Mouse (Mus musculus): ENCODE measurements around the gene Ccr4.

The Ccr4 gene

DNA sequence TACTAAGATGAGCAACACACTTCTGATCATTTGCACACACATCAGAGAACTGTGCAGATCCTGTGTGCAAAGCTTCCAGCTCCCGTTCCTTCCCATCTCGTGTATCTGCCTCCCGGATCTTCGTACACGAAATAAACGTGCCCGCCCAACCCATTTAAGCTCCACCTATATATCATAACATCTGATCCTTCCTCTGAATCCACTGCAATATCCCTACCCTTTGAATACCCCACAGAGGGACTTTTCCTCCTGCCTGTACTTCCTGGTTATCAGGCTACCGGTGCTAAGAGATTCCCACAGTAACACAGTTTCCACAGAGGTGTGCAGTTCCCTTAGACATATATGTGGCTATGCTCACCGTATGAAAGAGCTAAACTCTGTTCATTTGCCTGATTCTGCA, at the start of gene Ccr4:
Ccr4 (minus strand) TSS at position 101 of the 400 bp plus-strand sequence.
- DNase-seq (ENCODE audit: low spot score in 2 of 2) = no peak

DNA sequence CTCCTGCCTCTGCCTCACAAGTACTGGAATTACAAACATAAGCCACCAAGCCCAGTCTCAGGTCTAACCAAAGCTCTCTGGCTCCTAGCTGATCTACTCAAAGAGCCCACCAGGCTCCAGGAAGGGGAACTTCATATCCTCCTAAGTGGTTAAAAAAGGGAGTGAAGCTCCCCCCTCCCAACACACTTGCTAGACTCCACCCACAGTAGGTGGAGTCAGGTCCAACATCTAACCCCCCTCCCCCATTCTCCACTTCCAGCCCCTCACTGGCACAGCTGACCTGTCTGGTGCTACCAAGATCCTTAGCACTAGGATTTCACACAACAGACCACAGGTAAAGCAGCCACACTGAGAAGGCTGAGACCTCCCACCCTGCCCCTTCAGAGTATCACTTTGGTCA, 49.1 kb upstream of the Ccr4 start:
- DNase-seq (ENCODE audit: low spot score in 2 of 2) = no peak

DNA sequence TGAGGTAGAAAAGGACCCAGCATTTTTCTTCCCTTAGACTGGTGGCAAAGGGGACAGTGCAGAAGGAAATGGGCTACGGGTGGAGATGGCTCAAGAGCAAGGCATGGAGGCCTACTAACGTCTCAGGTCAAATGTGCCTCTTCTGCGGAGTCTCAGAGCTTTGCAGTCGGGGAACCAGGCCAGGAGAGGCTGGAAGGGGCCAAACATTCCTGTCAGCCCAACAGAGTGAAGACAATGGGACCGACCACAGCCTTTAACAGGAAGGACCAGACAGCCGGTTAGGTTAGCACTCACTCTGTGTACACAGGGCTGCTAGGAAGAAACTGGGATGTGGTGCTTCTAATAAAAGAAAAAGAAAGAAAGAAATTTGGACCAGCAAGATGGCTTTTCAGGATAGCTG, 45.3 kb upstream of the Ccr4 start:
- DNase-seq (ENCODE audit: low spot score in 2 of 2) = no peak

DNA sequence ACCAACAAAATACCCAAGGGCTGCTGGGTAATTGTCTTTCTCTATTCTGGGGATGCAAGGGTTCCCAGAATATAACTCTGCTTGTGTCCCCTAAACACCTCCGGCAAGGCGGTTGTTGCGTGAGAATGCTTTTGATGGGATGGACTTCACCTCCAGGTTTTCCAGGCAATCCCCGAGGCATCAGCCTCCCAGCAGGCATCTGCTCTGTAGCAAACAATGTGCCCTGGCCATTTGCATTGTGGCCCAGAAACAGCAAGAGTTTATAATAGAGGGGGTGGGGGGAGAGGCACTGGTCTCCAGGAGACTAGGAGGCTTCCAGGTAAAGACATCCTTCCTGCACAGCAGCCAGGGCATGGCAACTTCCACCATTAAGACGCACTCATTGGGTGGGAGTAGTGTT, 44.4 kb upstream of the Ccr4 start:
- no peak for DNase-seq (ENCODE audit: low spot score in 2 of 2)

DNA sequence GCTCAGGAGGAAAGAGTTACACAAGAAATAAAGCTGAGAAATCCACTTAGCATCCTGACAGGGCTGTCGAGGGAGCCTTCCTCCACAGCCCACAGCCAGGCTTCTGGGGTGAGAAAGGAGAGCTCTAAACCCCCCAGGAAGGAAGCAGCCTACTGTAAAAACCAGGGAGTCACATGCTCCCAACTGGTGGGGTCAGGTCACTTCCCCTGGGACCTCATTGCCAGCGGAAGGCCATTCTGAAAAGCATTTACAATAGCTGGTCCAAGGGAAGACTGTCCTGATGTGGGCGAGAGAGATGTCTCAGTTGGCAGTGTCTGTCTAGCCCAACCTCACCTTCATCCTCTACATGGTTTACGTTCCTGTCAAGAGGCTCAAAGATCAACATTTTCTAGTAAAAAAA, 43.8 kb upstream of the Ccr4 start:
- DNase-seq (ENCODE audit: low spot score in 2 of 2) = no peak

DNA sequence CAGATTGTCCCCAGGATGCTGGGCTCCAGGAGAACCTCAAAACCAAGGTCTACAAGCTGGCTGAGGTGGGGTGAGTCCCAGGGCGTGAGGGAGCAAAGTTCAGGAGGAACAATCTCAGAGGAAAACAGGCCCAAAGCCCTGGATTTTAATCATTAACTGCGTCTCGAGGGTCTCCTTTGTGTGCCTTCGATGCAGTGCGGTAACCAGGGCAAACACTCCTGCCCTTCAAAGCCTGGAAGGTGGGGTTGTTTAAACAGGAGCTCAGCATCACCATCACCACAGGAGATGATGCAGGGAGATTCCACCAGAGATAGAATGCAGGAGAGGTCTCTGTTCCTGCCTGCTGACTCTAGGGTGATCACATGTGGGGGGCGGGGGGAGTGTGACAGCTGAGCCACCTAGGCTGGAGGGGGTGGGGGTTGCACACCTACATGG, 42.9 kb upstream of the Ccr4 start:
- no peak for DNase-seq (ENCODE audit: low spot score in 2 of 2)

DNA sequence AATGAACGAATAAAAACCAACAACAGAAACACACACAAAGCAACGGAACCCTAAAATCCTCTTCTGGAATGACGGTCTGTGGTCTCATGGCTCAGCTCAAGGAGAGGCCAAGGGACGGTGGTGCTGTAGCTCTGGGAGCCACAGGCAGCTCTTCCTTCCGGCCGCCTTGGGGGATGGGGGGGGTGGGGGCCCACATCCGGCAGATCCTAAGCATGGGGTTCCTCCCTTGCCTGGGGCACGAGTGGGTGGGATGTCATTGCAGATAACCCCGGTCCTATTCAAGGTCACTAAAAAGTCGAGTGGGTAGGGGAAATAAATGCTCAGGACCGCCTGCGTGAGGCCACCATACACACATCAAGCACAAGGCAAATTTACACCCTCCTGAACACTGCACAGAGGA, 42.0 kb upstream of the Ccr4 start:
- no peak for DNase-seq (ENCODE audit: low spot score in 2 of 2)

DNA sequence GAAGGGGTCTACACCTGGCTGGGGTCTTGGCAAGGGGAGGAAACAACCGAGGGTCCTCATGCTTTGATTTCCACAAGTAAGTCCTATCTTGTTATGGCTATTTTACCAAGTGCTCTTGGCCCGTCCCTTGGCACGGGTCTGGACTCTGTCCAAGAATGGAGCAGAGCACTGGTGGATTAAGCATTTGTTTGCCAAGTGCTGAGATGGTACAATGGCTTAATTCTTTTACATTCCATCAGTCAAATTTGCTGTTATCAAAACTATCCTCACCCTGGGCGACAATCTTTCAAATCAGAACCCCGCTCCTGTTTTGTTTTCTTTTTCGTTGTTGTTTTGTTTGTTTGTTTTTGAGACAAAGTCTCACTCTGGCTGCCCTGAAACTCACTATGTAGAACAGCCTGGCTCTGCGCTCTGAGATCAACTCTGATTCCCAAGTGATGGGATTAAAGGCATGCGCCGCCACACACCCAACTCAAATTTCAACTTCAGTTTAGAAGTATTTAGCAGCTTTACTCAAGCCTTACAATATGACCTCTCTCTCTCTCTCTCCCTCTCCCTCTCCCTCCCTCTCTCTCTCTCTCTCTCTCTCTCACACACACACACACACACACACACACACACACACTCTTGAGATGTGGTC, 40.2 kb upstream of the Ccr4 start:
- no peak for DNase-seq (ENCODE audit: low spot score in 2 of 2)

DNA sequence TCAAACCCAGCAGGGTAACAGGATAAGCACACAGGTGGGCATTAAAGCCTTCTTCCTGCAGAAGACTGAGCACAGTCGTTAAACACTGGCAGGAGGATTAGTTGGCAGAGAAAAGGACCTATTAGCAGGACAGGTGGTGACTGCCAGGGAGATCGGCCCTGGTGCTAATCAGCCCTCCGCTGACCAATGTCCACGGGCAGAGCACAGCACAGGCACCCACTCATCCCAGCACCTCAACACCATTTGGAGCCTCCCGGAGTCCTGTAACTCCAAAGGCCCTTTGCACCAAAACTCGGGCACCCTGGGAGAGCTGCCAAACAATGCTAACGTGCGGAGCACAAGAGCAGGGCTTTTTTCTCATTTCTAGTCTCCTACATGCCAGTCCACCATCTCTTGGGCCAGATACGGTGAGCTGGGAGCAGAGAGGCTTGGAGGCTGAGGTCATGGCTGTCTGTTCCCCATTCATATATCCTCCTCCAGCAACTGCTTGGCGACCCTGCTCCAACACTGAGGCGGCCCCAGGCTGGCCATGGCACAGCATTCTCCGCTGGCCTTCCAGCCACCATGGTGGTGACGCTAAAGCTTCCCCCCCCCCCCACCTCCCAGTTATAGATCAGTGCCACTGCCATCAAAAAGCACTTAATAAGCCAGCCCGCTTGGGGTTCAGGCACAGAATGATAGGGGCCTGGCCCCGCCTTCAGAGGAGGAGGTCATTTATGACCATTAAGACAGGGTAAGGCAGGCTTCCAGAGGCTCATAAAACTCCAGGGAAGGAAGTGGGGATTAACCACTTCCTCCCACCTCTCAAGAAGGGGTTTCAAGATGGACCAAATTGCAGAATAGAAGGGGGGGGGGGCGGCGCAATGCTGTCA, 39.4 kb upstream of the Ccr4 start:
- no peak for DNase-seq (ENCODE audit: low spot score in 2 of 2)

DNA sequence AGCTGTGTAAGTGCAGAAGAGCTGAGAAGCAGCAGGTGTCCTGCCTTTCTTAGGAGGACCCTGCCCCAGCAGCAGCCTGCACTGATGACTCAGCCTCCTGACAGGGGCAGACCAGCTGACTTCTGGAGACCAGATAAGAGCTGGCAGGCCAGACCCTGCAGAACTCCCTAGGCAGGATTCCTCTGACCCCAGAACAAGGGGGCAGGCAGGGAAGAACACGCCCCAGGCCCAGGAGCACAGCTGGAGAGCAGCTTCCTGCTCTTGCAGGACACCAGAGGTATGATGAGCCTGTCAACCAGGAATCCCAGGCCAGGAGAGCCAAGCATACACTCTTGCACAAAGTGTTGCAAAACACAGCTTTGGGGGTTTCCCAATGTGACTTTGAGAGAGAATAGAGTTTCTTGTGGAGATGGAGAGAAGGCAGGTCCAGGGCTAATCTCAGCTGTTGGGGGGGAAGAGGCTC, 36.6 kb upstream of the Ccr4 start:
- DNase-seq (ENCODE audit: low spot score in 2 of 2) = no peak

DNA sequence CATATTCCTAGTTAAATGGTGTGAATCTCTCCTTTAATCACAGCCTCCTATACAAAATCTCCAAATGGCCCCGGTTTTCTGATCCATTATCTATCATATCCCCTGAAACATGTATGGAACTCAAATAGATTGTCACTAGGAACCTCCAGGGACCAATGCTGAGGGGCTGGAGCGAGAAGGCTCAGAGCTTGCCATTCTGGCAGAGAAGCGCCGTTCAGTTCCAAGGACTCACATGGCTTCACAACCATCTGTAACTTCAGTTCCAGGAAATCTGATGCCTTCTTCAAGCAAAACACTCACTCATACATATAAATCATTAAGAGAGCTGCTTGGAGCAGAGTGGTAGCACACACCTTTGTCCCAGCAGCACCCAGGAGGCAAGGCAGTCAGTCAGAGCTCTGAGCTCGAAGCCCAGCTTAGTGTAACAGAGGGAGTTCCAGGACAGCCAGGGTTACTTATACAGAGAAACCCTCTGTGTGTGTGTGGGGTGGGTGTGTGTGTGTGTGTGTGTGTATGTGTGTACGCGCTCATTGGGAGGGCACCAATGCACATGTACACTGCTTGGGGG, 34.4 kb upstream of the Ccr4 start:
- no peak for DNase-seq (ENCODE audit: low spot score in 2 of 2)

DNA sequence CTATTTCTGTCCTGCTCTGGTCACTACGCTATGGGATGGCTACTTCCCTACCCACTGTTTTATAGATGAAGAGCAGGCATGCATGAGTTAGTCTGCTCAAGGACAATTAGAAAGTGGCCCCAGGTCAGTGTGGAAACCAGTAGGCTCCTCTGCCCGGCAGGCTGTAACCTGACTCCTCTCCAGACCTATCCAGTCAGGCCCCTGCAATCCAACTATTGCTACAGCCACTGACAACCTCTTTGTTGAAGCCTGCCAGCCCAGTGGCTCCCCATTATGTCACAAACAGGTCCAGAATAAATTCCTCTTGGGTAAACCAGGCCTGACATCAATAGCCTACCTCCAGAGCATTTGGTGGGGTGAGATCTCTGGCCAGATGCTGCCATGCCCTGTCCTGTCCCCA, 31.9 kb upstream of the Ccr4 start:
- no peak for DNase-seq (ENCODE audit: low spot score in 2 of 2)

DNA sequence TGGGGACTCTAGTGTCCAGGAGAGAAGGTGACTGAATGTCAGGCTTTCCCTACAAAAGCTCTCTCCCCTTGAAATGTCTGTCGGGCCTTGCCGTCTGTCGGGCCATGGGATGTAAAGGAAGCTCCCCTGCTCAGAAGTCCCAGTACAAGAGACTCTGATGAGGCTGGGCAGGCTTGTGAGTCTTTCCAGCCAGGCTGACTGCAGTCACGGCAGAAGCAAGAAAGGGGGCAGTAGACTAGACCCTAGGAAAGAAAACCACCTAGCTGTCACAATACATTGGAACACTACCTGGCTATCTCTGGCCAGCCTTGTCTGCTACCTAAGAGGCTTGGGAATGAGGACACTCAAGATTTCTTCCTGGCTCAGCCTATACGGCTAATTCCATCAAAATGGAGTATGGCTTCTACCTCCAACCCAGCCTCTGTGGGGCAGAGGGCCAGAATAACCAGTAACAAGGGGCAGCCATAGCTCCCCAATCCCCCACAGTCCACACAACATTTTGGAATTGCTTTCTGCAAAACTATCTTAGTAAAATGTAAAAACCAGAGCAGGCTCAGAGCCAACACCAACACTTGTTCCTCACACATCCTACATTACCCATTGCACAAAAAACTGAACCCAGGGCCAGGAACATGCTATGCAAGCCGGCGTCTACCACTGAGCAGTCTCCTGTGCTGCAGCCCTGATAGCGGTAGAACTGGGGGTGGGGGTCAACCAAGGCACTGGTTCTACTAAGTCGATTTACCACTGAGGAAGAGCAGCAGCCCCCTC, 30.2 kb upstream of the Ccr4 start:
- DNase-seq (ENCODE audit: low spot score in 2 of 2) = no peak

DNA sequence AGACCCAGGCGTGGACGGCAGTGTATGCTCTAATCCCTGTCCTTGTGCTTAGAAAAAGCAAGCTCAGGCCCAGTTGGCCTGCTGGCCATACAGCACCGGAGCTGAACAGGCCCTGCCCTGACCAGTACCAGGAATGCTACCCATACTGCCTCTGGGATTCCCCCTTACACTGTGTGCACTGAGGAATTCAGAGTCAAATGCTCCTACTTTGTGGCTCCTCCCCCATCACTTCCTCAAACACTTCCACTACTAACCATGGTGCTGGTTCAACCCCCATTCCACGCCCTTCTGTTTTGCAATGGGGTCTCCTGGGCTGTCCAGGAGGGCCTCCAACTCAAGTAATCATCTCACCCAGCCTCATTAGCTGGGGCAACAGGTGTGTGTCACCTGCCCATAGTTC, 29.1 kb upstream of the Ccr4 start:
- no peak for DNase-seq (ENCODE audit: low spot score in 2 of 2)

DNA sequence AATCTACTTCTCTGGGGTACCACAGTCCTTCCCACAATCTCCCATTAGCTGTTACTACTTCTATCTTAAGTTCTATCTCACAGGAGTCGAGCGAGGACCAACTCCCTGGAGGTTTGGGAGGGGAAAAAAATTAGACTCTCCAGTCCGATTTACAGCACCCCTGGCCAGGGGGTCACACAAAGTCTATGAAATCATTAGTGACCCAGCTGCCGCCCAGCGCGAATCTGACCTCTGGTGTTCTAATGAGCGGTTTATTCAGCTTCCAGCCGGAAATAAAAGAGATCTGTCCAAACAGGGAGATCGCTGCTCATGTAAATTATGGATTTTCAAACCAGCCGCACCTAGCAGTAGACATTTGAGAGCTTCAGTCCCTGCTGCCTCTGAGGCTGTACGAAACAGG, 26.6 kb upstream of the Ccr4 start:
- DNase-seq (ENCODE audit: low spot score in 2 of 2) = no peak

DNA sequence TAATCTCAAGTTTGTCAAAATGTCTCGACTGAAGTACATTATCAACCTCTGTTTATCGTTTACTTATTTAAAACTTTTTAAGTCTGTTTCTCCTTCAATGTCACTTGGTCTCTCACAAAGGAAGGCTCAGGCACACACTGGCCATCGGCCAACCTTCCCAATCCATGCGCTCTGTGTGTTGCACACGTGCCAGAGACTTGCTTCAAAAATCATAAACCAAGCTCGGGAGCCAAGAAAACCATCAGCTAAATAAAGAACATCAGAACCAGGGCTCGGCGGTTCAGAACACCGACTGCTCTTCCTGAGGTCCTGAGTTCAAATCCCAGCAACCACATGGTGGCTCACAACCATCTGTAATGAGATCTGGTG, 23.9 kb upstream of the Ccr4 start:
- no peak for DNase-seq (ENCODE audit: low spot score in 2 of 2)

DNA sequence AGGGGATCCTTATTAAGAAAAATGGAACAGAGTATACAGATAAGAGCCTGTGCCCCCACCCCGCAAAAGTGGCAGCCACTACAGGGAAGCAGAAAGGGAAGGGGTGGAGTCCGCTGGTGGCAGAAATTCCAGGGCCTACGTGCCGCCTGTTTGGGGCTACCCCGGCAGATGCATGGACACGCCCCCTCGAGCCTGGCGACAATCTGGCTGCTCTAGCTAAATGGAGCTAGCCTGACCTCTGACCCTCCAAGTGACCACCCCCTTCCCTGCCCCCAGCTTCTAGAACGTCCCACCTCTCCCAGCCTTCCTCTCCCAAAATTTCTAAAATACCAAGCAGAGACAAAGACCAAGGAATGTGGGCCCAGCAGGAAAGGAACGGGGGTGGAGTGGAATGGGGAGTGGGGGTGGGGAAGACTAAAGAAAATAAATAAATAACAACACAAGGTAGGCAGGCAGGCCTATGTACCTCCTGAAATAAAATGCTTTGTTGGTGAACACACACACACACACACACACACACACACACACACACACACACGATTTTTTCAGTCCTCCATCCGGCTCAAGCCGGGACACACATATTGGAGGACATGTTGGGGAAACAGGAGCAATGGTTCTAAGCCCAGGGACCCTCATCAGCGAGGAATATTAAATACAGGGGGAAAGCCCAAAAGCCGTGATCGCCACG, 23.4 kb upstream of the Ccr4 start:
- DNase-seq (ENCODE audit: low spot score in 2 of 2) = no peak

DNA sequence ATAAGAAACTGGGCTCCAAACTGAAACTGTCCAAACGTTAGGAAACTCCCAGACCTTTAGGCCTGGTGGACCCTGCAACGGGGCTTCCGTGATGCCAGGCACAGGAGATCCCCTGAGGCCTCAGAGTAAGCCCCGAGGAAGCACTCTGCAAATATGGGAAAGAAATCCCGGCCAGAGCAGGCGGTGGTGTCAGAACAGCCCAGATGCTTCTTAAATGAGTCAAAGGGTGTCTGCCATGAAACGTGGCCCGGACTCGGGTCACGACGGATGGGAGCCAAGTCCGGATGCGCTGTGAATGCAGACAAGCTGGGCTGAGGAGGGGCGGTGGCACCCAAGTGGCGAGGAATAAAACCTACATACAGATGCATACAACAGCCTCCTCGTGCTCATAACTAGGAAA, 22.4 kb upstream of the Ccr4 start:
- no peak for DNase-seq (ENCODE audit: low spot score in 2 of 2)

DNA sequence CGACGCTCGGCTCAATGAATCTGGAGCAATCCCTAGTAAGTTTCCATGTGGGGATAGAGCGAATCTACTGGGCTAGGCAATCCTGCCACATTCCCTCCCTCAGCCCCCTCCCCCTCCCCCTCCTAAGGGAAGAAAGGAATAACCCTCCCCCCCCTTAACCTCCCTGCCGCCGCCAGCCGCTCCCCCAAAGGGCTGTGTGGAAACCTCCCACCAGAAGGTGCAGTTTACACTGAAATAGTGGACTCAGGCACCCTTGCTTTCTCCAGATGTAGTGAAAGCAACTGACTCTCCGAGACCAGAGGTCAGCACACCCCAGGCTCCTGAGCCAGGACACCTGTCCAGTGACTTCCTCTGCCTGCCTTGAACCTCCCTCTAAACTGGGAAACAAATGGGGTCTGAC, 21.9 kb upstream of the Ccr4 start:
- no peak for DNase-seq (ENCODE audit: low spot score in 2 of 2)

DNA sequence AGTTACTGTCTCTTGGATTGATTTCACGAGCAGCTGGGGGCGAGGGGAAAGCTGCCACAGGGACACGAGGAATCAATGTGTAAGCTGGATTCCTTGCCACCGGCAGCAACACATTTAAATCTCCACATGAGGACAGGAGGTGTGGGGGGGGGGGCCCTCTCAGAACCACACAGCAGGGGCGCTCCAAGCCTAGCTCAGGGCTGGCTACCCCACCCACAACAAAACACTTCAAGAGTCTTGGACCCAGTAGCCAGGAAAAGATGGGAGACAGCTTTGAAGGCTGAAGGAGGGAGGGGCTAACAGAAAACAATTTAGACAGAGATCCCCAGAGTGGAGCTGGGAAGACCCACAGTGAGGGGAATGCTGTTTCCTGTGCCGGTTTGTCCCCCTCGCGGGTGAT, 21.2 kb upstream of the Ccr4 start:
- no peak for DNase-seq (ENCODE audit: low spot score in 2 of 2)

DNA sequence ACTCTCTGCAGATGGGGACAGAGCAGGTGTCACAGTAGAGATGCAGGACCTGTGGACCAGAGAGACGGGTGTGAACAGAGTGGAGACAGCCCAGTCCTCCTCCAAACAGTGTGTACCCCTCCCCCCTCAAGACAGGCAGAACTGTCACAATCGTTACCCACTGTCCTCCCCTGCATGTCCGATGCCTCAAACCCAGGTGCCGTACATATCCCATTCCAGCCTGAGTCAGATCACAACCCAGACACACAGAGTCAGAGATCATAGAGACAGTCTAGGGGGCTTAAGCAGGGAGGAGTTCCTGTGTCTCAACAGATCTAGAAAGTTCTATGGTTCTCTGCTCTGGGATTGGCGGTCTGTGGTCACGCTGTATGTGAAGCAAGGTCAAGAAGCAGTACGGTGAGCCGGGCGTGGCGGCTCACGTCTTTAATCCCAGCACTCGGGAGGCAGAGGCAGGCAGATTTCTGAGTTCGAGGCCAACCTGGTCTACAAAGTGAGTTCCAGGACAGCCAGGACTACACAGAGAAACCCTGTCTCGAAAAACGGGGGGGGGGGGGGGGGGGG, 20.4 kb upstream of the Ccr4 start:
- no peak for DNase-seq (ENCODE audit: low spot score in 2 of 2)
